Mouse (Mus musculus) induced T-regulatory cell, adult 2 months (primary cell): ENCODE measurements around the gene Arl15.
A peak's percentile ranks its signal among the peaks of the same experiment; 100 is the strongest.

Experiments
- DNase-seq: peaks from one replicate; pipeline ENCODE4 v3.0.0-alpha.2; 2012; ENCODE audit warnings: low read depth

The Arl15 gene

DNA sequence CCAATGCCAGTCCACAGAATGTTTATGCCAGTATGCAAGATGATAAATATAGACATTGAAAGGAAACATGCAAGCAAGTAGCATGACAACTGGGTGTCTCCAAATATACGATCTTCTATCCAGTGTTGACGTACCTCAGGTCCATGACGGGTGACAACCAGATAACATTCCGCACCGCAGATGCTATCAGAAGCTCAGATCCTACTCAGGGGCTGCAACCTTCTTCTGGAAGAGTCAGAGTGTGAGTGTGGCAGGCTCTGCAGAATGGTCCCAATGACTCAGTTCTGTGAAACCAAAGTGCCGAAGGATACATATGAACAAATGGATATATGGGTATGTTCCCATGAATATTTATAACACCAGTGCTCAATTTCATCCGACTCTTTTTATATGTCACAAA, 313.2 kb downstream of the Arl15 start:
- no peak for DNase-seq

DNA sequence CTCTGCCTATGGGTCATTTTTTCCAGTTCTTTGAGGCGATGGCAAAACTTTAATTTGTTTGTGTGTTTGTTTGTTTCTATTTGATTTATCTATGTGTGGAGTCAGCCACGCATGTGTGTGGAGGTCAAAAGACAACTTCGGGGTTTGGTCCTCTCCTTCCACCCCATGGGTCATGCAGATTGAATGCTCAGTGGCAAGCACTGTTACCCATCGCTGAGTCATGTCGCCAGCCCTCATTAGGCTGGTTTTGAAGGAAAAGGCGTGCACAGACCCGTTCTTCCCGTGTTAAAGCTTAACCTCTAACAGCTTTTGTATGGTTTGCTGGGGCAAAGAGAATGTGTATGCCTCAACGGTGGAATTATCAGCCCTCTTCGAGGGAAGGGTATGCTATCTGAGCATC, 315.1 kb downstream of the Arl15 start:
- no peak for DNase-seq

DNA sequence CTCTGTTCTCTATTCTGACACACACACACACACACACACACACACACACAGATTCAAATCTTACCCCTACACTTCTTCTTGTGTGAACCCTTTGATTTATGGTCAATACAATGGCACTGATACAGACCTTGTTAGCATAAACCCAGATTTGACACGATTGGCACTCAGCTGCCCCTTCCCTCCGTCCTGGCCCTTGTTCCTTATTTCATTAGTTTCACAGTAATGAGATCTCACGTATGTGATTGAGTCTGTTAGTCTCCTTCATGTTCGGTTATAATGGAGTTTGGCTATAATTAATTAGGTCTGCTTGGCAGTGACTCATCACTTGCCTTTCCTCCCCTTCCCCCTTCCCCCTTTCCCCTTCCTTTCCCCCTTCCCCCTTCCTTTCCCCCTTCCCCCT, 315.5 kb downstream of the Arl15 start:
- no peak for DNase-seq

DNA sequence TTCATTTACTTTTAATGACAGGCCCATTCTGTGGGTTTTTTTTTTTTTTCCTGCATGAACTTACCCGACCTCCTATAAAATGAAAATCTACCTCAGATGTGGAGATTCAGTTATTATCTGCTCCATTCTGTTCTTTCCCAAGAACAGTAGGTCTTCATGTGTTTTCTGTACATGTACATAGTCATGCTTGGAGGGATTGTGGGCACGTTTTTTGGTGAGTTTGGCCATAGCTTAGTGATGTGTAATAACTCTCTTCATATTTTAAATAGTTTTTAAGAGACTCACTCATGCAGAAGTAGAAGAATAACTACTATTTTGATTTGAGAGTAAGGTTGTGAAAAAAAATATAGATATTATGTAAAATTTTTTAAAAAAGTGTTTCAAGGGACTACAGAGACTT, 319.2 kb downstream of the Arl15 start:
- no peak for DNase-seq

DNA sequence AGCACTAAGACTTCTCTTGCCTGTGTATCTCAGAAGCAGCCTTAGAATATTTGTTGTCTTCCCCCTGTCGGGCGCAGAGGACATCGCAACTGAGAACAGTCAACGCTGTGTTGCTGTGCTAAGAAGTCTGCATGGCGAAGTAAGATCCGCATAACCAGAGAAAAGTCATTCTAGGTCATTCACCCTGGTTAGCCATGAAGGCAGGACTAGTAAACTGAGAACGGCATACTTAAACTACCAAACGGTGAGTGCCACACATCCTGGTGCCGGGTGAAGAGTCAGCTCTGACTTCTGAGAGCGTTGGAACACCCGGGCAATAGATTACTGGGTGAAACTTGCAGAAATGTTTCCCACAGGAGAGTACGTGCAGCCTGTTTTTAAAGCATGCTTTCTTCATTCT, 320.3 kb downstream of the Arl15 start:
- no peak for DNase-seq

DNA sequence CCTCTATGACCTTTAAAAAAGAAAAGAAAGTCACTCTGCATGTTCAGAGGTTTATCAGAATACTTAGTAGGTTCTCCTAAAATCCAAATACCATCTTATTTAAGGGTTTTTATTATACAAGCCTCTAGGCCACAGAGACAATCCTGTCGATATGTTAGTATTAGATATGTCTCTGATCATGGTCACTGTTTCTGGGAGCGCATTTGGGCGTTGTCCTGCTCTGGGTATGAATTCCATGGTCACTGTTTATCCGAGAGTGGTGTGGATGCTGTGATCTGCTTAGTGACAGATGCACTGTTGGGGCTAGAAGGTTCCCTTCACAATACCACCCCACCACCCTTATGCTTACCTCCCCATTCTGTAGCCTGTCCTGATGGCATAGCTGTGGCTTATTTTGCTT, 320.8 kb downstream of the Arl15 start:
- DNase-seq: no peak

DNA sequence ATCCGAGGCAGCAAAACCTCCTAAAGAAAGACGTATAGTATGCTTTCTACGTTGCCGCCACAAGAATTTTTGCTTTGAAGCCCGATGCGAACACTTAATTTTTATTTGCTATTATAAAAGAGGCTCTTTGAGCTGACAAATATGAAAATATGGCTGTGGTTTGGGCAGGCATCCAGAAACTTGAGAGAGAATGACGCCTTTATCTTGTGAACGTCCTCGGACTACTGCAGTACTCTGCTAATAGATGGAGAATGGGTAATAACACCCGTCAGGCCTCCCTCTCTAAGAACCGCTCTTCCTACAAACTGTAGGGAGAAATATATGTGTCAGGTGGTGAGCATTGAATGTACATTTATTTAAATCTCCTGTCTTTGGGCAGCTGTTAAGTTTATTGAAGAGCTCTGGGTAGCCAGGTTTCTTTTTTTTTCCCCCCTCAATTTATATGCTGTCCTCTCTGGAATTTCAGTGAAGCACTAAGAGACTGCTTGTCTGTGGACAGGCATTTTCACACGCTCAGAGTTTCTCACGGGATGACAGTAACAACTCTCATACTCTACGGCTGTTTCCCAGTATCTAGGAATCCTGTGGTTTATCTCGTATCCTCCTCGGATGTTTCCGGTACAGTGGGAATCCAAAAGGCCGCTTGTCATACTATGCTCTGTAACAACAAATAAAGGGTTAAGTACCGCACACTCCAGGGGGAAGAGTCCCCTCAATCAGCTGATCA, 324.0 kb downstream of the Arl15 start:
- no peak for DNase-seq

DNA sequence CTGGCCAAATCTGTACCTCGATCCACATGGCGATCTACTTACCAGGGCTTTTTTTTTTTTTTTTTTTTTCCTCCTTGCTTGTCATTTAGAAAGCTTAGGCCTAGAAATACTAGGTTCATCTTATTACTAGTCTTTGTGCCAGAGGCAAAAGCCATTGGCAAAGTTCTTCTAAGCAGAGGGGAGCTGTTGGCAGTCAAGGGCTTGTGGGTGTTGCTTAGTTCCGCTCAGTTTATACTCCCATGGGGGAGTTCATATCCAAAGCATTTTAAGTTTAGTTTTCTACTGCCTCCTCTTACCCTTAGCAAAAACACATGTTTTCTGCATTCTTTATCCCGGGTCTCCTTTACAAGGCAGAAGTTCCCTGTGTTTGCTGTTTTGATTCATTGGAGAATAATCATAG, 325.5 kb downstream of the Arl15 start:
- DNase-seq: no peak

DNA sequence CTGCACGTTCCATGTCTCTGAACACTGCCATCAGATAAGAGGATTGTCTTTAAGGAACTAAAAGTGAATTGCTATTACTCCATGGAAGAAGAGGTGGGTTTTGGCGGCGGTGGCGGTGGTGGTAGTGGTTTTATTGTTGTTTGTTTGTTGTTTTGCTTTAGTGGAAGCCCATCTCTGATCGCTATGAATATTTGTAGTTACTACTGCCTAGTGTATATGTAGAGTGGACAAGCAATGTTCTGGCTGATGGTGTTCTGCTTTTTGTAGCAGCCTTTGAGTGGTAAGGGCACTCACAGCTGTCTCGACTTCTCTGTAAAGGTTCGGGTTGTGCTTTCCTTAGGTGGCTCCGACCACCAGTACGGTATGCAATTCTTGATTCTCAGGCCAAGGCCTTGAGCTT, 327.3 kb downstream of the Arl15 start:
- DNase-seq: no peak

DNA sequence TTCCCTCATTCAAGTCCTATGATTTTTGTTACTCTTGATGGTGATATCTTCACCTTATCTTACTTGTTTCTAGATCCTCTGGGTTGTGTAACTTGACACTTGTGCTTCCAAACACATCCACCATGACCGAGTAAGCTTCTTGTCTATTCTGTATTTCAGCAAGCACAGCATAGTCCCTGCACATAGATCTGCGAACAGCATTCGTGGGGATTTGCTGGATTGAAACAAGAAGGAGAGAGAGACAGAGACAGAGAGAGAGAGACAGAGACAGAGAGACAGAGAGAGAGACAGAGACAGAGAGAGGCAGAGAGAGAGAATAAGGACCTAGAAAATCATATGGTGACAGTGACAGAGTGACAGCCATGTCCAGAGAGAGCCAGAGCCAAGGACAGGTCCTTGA, 329.1 kb downstream of the Arl15 start:
- no peak for DNase-seq

DNA sequence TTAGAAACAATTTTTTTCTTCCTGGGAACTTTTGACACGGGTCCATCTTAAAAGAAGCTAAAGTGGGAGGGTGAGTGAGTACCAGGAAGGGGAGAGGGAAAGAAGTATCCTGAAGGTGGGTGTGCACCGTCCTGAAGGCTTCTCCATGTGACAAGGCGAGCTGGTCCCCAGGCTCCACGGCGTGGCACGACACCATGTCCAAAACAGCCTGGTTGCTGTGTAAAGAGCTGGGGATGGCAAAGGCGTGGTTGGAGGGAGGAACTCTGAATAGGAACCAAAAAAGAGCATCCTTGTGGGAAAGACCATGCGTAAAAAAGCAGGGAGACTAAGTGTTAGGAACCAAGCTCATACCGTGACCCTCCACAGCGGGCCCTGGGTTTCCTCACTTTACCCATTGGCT, 330.1 kb downstream of the Arl15 start:
- DNase-seq: no peak

DNA sequence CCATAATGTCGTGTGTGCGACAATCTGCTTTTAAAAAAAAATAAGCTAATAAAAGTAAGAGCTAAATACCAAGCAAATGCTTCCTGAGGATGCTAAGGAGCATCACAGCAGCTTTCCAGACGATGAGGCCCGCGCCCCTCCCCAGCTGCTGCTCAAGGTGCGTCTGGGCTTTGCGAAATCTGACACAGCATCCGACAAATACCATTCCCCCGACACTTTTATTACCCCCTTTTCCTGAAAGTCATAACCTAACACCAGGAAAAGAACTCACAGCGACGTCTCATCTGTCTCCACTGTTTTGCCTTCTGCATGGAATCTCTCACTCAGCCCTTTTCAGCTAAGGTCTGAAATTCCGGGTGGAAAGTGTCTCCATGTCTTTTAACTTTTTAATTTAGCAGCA, 330.7 kb downstream of the Arl15 start:
- no peak for DNase-seq

DNA sequence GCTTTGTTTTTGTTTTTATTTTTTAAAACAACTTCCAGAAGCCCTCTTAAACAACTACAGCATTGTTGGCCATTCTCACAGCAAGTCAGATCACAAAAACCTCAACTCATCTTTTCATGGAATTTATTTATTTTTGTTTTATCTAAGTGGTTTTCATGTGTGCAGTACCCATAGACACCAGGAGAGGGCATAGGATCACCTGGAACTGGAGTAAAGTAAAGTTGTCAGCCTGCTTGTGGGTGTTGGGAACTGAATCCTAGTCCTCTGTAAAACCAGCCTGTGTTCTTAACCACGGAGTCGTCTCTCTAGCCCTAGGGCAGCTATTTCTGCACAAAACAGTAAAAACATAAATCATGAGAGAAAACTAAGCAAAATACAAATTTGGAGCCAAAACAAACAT, 334.1 kb downstream of the Arl15 start:
- peak; percentile 9 for DNase-seq

DNA sequence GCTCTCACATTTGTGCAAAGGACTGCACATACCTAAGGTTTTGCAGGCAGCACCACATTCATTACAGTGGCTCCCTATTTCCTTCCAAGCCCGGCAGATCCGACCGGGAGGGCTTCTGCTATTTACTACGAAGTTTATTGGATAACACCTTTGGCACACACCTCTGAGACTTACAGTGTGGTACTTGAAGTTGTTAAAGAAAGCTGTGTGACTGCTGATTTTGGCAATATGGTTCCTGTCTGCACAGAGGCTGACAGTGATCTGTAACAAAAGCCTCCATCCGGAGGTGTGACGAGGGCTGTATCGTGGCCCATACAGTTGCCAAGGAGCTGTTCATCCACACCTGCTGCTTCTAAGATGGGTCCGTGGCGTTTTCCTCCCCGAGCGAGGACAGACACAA, 335.7 kb downstream of the Arl15 start:
- no peak for DNase-seq

DNA sequence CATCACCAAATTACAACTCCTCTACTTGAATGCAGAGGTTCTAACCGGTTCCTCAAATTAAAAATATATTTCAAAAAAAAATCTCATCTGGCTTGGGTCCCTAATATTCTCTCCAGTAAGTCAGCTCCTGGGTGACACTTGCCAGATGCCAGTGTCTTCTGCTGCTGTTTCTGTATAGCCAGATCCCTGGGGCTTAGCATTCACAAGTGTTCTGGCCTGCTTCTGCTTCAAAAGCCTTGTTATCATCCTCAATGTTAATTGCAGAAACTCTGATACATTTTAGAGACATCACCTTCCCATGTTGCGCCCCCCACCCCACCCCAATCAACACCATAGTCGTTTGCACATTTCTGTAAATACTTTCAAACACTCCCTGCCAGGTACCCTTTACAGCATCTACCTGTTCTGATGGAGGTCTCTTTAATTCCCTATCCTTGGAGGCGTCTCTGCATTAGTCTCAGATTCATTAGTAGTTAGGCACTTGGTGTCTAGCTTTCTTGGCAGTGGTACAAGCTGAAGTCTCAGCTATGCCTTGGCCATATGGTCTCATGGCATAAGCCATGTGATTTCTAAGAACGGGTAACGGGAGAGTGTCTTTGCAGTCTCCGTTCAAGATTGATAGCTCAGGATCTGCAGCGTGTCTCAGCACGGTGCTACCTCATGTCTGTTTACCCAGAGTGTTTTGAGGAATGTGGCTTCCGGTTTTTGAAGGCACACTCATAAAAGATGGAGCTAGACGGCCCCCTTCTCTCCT, 336.4 kb downstream of the Arl15 start:
- DNase-seq: no peak

DNA sequence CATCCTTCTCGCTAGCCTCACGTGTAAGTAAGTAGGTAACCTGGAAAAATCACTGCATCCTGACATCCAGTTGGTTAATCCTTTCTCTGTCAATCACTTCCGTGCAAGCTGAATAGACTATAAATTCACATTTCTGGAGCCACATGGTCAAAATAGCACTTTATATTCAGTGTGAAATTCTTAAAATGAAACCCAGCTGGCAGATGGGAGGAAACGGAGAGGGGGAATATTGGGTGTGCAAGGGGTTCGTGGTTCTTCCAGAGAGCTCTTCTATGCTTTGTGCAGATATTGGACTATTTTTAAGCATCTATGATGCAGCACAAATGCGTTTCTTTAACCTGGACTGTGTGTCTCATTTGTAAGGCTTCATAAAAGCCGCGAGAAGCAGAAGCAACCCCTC, 344.6 kb downstream of the Arl15 start:
- no peak for DNase-seq

DNA sequence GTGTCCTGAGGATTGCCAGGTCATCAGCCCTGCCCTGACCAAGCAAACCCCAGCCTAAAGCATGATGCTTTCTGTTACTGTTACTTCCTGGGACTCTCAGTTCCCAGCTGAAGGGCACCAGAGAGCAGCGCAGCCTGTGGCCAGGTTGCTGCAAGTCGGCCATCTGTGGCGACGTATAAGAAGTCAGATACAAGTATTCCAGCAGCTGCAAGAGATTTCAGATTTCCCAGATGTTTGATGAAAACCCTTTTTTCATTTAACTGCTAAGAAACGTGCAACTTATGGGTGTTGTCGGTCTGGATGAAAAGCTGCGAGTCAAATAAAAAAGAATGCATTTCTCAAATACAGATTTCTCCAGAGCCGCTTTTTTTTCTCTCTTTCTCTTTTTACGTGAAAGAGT, 345.3 kb downstream of the Arl15 start:
- DNase-seq: no peak

DNA sequence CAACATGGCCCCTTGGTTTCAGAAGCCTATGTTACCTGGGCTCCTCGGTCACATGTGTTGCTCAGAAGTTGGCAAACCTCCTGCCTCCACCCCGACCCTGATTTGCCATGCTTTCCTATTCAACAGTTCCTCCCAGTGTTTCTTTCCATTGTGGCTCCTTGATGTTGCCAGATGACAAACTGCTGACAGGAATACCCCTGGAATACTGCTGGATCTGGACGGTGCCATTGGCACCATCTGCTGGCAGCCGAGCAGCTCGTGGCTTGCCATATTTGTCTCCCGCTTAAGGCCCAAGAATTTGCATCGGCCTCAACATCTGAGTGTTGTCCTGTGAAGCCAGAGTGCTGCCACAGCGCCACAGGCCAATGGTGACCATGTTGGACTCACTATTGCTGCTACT, 348.5 kb downstream of the Arl15 start:
- no peak for DNase-seq

DNA sequence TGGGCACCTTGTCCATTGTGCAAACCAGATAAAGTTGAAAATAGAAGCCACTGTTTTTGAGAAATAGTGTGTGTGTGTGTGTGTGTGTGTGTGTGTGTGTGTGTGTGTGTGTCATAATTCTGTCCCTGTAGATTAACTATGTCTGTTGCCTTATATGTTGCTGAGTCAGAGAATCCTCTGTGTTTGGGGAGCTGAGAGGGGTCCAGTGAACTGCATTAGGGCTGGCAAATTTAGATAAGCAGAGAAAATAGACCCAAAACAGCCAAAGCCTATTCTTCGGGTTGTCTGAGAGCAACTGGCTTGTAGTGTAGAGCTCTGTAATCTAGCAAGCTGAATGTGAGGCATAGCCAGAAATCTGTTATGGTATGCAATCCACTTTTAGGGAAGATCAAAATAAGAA, 348.9 kb downstream of the Arl15 start:
- no peak for DNase-seq

DNA sequence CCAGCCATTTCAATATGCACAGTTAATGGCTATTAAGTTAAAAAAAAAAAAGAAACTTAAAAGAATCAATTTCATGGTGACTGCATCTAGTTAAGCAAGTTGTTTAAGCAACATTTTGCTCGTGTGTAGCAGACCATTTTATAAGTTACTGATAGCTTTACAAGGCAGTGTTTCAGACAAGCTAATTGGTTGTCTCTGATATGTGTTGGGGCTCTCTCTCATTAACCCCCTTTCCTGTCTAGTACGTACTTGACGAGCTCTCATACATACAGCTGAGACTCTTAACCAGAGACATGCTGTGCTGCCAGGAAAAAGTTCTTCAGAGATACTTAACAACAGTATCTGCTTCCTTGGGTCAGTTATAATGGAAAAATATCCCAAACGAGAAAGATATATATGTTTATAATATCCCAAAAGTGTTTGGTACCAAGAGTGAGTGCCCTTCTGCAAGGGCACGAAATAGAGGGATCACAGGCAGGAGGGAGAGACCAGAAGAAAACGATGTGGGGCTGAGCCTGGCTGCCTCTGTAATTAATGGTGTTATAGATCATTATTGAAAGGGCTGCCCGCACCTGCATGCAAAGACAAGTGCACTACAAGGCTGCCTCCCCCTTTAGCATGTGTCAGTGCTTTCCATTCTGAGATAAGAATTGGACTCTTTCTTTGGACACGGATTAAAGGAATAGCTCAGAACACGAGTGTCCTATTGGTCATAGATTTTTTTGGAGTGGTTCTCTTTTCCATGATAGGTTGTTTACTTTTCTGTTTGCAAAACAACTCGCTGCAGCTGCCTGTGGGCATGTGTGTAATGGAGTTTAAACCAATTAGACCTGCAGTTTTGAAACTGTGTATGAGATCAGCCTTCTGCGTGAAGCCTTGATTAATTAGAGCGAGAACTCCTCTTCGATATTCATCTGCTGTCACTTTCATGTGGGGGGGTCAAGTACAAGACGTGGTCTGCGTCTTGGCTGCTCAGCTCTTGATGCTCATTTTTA, 350.0 kb downstream of the Arl15 start:
- no peak for DNase-seq

DNA sequence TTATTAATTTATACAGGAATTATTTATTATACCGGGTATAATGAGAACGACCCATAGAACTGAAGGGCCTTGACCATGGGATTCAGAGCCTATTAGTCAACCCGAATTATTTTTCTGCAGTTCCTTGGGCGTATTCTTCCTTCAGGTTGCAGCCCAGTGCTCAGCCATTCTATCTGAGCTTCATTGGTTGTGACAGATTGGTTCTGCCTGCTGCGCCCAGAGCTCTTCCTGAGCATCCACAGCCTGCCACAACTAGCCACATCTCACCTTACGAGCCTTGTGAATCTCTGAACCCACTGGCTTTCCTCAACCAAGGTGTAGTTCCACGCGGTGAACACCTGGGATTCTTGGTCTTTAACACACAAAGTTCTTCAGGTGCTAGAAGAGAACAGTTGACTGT, 350.9 kb downstream of the Arl15 start:
- DNase-seq: no peak

DNA sequence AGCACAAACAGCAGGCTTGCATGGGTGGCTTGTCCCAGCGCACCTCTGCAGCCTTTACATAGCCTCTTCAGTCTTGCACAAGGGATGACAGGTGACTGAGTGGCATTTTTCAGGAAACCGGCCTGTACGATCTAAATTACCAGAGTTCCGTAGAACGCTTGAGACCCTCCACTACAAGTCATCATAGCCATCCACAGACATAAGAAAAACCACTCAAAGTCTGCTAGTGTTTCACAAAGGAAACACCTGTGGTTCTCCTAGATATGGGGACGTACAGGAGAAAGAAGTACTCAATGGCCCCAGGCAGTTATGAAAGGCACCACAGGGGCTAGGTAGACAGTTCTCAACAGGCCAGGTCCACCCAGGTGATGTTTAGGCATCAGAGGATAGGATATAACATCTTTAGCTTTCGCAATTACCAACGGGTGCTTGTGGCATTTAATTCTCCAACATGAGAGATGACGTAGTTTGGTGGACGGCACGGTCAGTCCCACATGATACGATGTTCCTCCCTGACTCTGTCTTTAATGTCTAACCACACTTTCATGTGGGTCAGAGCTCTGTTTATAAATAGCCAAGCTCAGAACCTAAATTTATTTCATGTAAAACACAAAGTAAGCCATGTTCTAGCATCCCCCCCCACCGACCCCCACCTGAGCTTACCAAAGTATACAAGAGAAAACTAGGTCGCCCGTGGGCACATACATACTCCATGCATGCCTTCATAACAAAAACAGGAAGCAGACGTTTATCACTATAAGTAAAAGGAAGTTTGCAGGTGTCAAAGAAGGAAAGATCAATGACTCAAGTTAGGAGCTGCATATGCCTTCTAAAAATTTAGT, 356.8 kb downstream of the Arl15 start:
- no peak for DNase-seq
